Mouse (Mus musculus) forelimb bud, embryonic 11.5 days (tissue): ENCODE data around the gene Asb9.

Experiments
- DNase-seq: peaks from one replicate; pipeline ENCODE4 v3.0.0-alpha.2; 2012; ENCODE audit warnings: low read depth, low spot score

Gene Asb9

GRCm38 (mm10) chrX:164505709-164506498, at the start of gene Asb9:
Gene Asb9, plus strand, starts transcription at chrX:164506327.
- peak; percentile 57 for DNase-seq

GRCm38 (mm10) chrX:164459205-164459878, 46.8 kb upstream of the Asb9 start:
- no peak for DNase-seq

DNA sequence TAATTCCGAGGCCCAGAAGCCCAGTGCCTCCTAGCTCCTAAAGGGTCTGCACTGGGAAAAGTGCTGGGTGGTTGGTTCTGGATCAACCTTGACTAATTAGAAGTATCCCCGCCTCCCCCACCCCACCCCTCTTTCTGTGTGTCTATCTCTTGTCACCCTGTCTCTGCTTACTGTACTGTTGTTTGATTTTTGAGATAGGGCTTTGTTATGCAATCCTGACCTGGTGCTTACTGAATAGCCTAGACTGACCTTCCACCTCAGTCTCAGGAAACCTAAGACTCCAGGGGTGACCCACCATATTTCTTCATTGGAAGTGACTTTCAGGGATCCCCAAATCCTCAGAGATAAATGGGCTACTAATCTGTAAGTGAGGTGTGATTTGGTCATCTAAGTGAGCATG, 3.9 kb upstream of the Asb9 start:
- no peak for DNase-seq

- DNase-seq: no peak
These were observed 941 bp downstream of the Asb9 start for GRCm38 (mm10) chrX:164507068-164507467.

DNA sequence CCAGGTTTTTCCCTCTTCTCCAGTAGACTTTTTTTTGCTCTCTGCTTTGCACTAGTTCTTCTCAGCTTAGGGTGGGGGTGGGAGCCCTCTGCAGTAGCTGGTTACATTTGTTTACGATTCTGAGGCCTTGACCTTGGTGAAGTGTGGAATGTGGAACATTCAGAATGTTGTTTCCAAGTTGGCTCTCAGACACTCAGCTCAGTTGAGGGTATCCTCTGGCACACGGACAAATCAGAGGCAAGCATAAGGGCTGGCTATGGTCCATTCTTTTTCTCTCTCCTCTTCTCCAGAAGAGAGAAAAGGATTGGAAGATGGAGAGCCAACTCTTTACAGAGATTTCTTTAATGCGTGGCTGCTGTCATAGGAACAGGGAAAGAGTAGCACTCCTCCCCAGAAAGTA, 2.6 kb downstream of the Asb9 start:
- DNase-seq: no peak

DNA sequence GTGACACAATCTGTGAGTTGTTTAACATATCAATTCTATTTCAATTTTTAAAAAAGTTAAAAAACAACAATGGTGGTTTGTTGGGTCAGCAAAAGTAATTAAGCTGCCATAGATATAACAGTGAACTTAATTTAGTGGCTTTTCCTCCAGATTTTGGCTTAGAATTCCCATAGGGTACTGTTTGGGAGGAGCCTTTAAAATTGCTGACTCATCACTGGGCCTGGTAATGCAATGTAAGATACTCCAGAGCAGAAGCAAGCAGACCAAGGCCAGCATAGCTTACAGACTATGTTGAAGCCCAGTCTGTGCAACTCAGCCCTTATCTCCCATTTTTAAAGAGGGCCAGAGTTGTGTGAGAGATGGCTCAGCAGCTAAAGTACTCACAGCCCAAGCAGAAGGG, 16.0 kb downstream of the Asb9 start:
- no peak for DNase-seq

DNA sequence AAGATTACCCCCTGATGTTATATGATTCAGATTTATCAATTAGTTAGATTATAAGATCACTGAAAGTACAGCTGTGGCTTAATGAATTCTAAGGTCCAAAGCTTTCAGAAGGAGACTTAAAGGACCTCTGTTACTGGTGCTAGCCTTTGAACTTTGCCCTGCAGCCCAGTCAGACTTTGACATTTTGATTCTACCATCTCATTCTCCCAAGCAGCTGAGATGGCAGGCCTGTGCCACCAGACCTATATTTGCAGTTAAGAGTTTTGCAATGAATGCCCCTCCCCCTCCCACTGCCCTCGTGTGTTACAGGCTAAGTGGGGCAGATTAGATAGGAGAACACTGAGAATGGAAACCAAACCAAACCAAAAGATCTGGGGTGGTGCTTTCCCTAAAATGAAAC, 20.4 kb downstream of the Asb9 start:
- DNase-seq: no peak

- DNase-seq: peak; percentile 51
These were observed 35.5 kb downstream of the Asb9 start for GRCm38 (mm10) chrX:164541436-164542317.

DNA sequence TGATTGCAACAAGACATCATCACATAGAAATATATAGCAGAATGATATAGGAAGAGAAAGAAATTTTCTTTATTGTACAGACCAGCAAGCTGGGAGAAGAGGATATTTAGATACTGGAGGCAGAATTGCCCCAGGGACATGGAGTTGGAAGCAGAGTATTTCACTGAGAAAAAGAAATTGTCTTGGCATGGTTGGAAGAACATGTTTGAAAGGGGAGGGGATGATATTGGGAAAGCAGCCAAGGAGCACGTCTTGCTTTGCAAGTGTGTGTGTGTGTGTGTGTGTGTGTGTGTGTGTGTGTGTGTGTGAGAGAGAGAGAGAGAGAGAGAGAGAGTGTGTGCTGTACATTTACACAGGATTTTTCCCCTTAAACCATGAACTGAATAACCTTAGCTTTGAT, 64.1 kb downstream of the Asb9 start:
- DNase-seq: no peak

GRCm38 (mm10) chrX:164576967-164577366, 70.8 kb downstream of the Asb9 start:
- no peak for DNase-seq
